Mouse (Mus musculus): Measurements from ENCODE around the gene Katnal1.

DNA sequence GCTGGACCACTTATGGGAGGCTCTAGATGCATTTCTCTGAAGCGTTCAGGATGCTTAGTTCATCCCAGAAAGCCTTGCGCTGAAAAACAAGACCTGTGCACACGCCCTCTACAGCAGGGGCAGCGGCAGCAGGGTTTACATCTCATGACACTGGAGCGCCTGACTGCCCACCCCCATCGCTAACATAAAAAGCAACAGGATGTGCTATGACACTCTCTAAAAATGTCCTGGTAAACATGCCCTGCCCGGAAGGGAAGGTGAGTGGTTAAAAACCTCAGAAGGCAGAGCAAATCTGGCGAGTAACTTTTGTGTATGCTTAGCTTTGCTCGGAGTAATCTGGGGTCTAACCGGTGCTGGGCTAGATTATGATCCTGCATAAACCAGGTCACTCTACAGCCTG, 62.5 kb downstream of the Katnal1 start:
- TF ChIP-seq GATA1 (IDR thresholded peaks at IDR 0.05; ENCODE audit: low read length) (no peak), TAL1 (IDR thresholded peaks at IDR 0.05; ENCODE audit: low read length) (no peak)

All from erythroblast, embryonic 14.5 days (primary cell).